Mouse (Mus musculus) cerebellum, adult 2 months (tissue): Measurements from ENCODE around the gene Krtap29-1. TPM values are rescaled to one million over a fixed set of nuclear protein-coding genes. Genes with fewer than 3 reads are reported as not detected.

Experiments
- DNase-seq, 2 experiments: peaks; one replicate each; pipeline ENCODE4 v3.0.0; 2021
- H3K27ac ChIP-seq: fragments of 200-500 bp; 2 replicates; pipeline ENCODE4 v1.5.1; 2012; ENCODE audit warnings: low read length, control low read depth, inconsistent platforms; ENCODE audit not compliant: insufficient read depth
- H3K27me3 ChIP-seq: fragments of 200-500 bp; 2 replicates; pipeline ENCODE4 v1.6.1; 2012; ENCODE audit warnings: inconsistent platforms, mild to moderate bottlenecking, low read length, moderate library complexity; ENCODE audit not compliant: control insufficient read depth, insufficient read depth
- H3K4me1 ChIP-seq: fragments of 200-500 bp; 2 replicates; pipeline ENCODE4 v1.6.1; 2011; ENCODE audit warnings: low read length; ENCODE audit not compliant: control insufficient read depth, insufficient read depth
- H3K4me3 ChIP-seq: fragments of 200-500 bp; replicated peaks from 2 replicates; pipeline ENCODE3; 2011; ENCODE audit warnings: mild to moderate bottlenecking, low read depth, low read length, control low read depth; ENCODE audit not compliant: insufficient read depth
- CTCF ChIP-seq: fragments of 200-500 bp; IDR thresholded peaks from 2 replicates; pipeline ENCODE4 v1.5.1; 2011; ENCODE audit warnings: low read depth, mild to moderate bottlenecking, control low read depth, low read length, moderate library complexity, borderline replicate concordance; ENCODE audit not compliant: insufficient read depth
- POLR2A ChIP-seq: fragments of 200-500 bp; IDR thresholded peaks from 2 replicates; pipeline ENCODE4 v1.6.1; 2011; ENCODE audit warnings: low read length, control low read depth, borderline replicate concordance; ENCODE audit not compliant: insufficient read depth
- WGBS: fragments of 180-500 bp; shearing (Covaris S2); methylation state at CpG from one replicate; pipeline ENCODE4 v1.1.7; 2018; 5-methylcytosine and 5-hydroxymethylcytosine counted together
- polyA plus RNA-seq: library from polyadenylated mRNA; depleted of rRNA; stranded (reverse); fragments of >200 nt; gene quantifications from 2 replicates; pipeline ENCODE4 v1.2.3, GENCODE M21; 2012

Gene Krtap29-1
- polyA plus RNA-seq, 1 experiment, result not detected

- Histone ChIP-seq H3K27ac (no peak overlapping the region), H3K27me3 (no peaks in the 10 kb centered on the region), H3K4me3 (no peak overlapping the region), H3K4me1 (no peaks in the 10 kb centered on the region)
- 87% methylated on average over 8 of the region's 8 CpGs for WGBS
- TF ChIP-seq CTCF (no peak), POLR2A (no peak)
- DNase-seq, result no peak
Observed at GRCm38 (mm10) chr11:100005905-100006304, 27.1 kb upstream of the Krtap29-1 start.

- H3K4me3 ChIP-seq, result no peak overlapping the region
- 23% methylated on average over 6 of the region's 6 CpGs for WGBS
- TF ChIP-seq CTCF (peak; percentile 74), POLR2A (no peak)
- no peak overlapping the region for H3K27ac ChIP-seq
- DNase-seq, result peak; percentile 36 to 49
- no peaks in the 10 kb centered on the region for H3K27me3 ChIP-seq
- H3K4me1 ChIP-seq, result no peaks in the 10 kb centered on the region
Observed at GRCm38 (mm10) chr11:100004846-100005245, 26.0 kb upstream of the Krtap29-1 start.

- 95% methylated on average over 7 of the region's 7 CpGs for WGBS
- Histone ChIP-seq H3K27ac (no peak overlapping the region), H3K27me3 (no peaks in the 10 kb centered on the region), H3K4me3 (no peak overlapping the region), H3K4me1 (no peaks in the 10 kb centered on the region; the same call in 1 of the 2 replicates)
- no peak for TF ChIP-seq CTCF
- DNase-seq, result no peak
Observed at GRCm38 (mm10) chr11:99999091-99999490, 20.2 kb upstream of the Krtap29-1 start.

GRCm38 (mm10) chr11:99994384-99994661 lies 15.5 kb upstream of the Krtap29-1 start:
- TF ChIP-seq CTCF, result no peak
- TF ChIP-seq POLR2A, result no peak
- no peaks in the 10 kb centered on the region for H3K27me3 ChIP-seq
- DNase-seq, result no peak
- WGBS, result 73% methylated on average over 4 of the region's 4 CpGs
- H3K27ac ChIP-seq, result no peak overlapping the region
- H3K4me3 ChIP-seq, result no peak overlapping the region
- no peaks in the 10 kb centered on the region; the same call in 1 of the 2 replicates for H3K4me1 ChIP-seq

- H3K27me3 ChIP-seq, result no peaks in the 10 kb centered on the region
- H3K4me3 ChIP-seq, result no peak within 1 kb of the TSS
- TF ChIP-seq POLR2A, result no peak
- TF ChIP-seq CTCF, result no peak
- no peak for DNase-seq
- no peak within 1 kb of the TSS for H3K27ac ChIP-seq
- no peaks in the 10 kb centered on the region; the same call in 1 of the 2 replicates for H3K4me1 ChIP-seq
- 26% methylated on average over 26 of the region's 26 CpGs for WGBS
Observed at GRCm38 (mm10) chr11:99993620-99994383, 14.9 kb upstream of the Krtap29-1 start, which contains the start of gene Krtap17-1. TSS of gene Krtap17-1 (minus strand) at chr11:99993994.

DNA sequence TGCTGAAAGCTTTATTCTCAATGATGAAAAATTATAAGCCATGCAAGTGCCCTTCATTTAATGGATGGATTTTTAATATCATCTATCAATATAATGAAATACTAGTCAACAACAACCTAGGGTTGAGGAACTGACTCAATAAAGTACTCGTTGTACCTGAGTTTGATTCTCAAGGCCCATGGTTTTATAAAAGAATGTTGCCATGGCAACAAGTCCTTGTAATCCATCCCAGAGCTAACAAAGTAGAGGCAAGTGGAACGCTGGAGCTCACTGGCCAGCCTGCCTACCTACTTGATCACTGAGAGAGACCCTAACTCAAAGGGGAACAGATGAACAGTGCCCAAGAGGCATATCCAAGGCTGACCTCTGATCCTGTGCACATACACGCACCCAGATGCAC lies 11.7 kb upstream of the Krtap29-1 start:
- H3K4me3 ChIP-seq, result no peak overlapping the region
- TF ChIP-seq CTCF, result no peak
- no peak for TF ChIP-seq POLR2A

GRCm38 (mm10) chr11:99989881-99990405 lies 11.1 kb upstream of the Krtap29-1 start:
- H3K27me3 ChIP-seq, result no peaks in the 10 kb centered on the region
- no peak overlapping the region for H3K27ac ChIP-seq
- WGBS, result 79% methylated on average over 6 of the region's 6 CpGs
- H3K4me3 ChIP-seq, result no peak overlapping the region
- DNase-seq, result peak in 1 of 2 experiments; percentile 11
- TF ChIP-seq POLR2A, result no peak
- no peak for TF ChIP-seq CTCF
- H3K4me1 ChIP-seq, result peaks cover 13% of the 10 kb centered on the region

More for the DNA sequence above, 11.7 kb upstream of the Krtap29-1 start:
- Histone ChIP-seq H3K27ac (no peak overlapping the region), H3K27me3 (no peaks in the 10 kb centered on the region), H3K4me1 (peaks cover 11% of the 10 kb centered on the region)
- 72% methylated on average over 3 of the region's 3 CpGs for WGBS
- DNase-seq, result no peak

DNA sequence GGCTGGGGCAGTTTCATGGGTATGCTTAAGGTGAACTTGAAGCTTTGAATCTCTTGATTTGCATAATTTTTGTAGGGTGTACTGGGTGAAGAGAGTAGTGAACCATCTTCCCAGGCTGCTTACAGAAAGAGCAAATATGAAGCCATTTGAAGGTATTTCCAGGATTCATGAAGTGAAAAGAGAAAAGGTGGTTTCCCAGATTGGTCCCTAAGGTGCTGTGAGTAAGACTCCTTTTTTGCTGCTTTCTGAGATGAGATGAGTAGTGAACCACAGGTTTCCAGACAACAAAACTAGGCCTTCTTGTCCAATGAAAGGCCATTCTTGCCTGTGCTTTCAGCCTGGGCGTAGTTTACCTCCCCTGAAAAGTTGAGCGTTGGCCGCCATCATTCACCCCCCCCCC lies 9.7 kb upstream of the Krtap29-1 start:
- no peak for DNase-seq
- TF ChIP-seq POLR2A (no peak), CTCF (no peak)
- H3K4me1 ChIP-seq, result peaks cover 15% of the 10 kb centered on the region
- no peak overlapping the region for H3K27ac ChIP-seq
- 95% methylated on average over 3 of the region's 3 CpGs for WGBS
- H3K27me3 ChIP-seq, result no peaks in the 10 kb centered on the region
- H3K4me3 ChIP-seq, result no peak overlapping the region
